Mouse (Mus musculus) olfactory bulb, adult 2 months (tissue): ENCODE measurements around the gene Mapkbp1.

Experiments used
- CTCF ChIP-seq: fragments of 200-500 bp; IDR thresholded peaks from 2 replicates; pipeline ENCODE4 v1.5.1; 2012; ENCODE audit warnings: low read depth, mild to moderate bottlenecking, low read length, moderate library complexity; ENCODE audit not compliant: insufficient read depth
- POLR2A ChIP-seq: fragments of 200-500 bp; IDR thresholded peaks from 2 replicates; pipeline ENCODE4 v1.6.1; 2012; ENCODE audit warnings: mild to moderate bottlenecking, low read depth, low read length, moderate library complexity; ENCODE audit not compliant: insufficient read depth

DNA sequence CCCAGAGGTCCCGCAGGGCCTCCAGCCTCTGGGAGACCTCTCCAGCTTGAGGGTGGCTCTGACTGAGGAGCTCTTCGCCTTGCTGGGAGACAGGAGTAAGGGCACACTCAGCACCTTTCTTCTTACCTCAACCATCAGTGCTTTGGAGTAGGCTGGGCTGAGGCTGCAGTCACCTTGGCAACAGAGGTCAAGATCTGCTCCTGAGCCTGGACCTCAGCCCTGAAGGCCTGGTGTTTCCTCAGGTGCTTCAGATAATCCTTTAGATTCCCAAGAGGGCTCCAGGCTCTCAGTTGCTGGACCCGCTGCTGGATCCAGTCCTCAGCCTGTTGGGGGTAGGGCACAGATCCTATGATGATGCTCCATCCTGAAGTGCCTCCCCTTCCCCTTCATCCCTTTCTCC is 87.0 kb downstream of the Mapkbp1 start:
- TF ChIP-seq POLR2A, result no peak
- no peak for TF ChIP-seq CTCF
